Mouse (Mus musculus) myocyte (in vitro differentiated cells): ENCODE measurements at regions not wholly inside any gene's neighbourhood (a gene's known extent, or its start where the extent isn't known, plus 50 kb on each side); places are given as distances from the start of the nearest gene placed in this dataset.
"Not testable (repeated sequence)": the region's sequence is repeated elsewhere in the genome, so short reads cannot be mapped to it uniquely, and the experiment has no call there.

Source experiments
- H3K27me3 ChIP-seq: one replicate; pipeline ENCODE4 v1.6.1; 2011; ENCODE audit not compliant: control insufficient read depth, insufficient read depth, insufficient read length
- H3K36me3 ChIP-seq: one replicate; pipeline ENCODE4 v1.6.1; 2011; ENCODE audit not compliant: control insufficient read depth, insufficient read depth
- H3K4me2 ChIP-seq: one replicate; pipeline ENCODE4 v1.6.1; 2011; ENCODE audit warnings: low read depth, control low read depth
- H3K4me3 ChIP-seq: one replicate; pipeline ENCODE4 v1.5.1; 2011; ENCODE audit warnings: mild to moderate bottlenecking, control low read depth, moderate library complexity
- H3K79me2 ChIP-seq: one replicate; pipeline ENCODE4 v1.6.1; 2011; ENCODE audit not compliant: control insufficient read depth, insufficient read depth
- H3ac ChIP-seq: one replicate; pipeline ENCODE4 v1.6.1; 2011; ENCODE audit not compliant: control insufficient read depth, insufficient read length
- CEBPB ChIP-seq: IDR thresholded peaks from 2 replicates; pipeline ENCODE4 v1.6.1; 2011; ENCODE audit warnings: mild to moderate bottlenecking, moderate library complexity; ENCODE audit not compliant: poor library complexity, insufficient read depth, severe bottlenecking
- E2F4 ChIP-seq: IDR thresholded peaks from one replicate; pipeline ENCODE4 v1.6.1; 2011; ENCODE audit warnings: mild to moderate bottlenecking, control low read depth, moderate library complexity; ENCODE audit not compliant: insufficient read depth
- MAX ChIP-seq: IDR thresholded peaks from one replicate; pipeline ENCODE4 v1.6.1; 2011; ENCODE audit warnings: low read depth, mild to moderate bottlenecking, control low read depth
- MYOD1 ChIP-seq, 3 experiments: IDR thresholded peaks; one replicate each; pipeline ENCODE4 v1.6.1; 2011; ENCODE audit warnings: control low read depth in 2 of 3, low read depth in 2 of 3, mild to moderate bottlenecking in 2 of 3, moderate library complexity in 1 of 3; ENCODE audit not compliant: insufficient read length in 2 of 3, control insufficient read depth in 1 of 3
- MYOG ChIP-seq, 3 experiments: IDR thresholded peaks; one replicate each; pipeline ENCODE4 v1.6.1; 2011; ENCODE audit warnings: control low read depth in 2 of 3, low read depth in 2 of 3, mild to moderate bottlenecking in 2 of 3; ENCODE audit not compliant: insufficient read length in 2 of 3, control insufficient read depth in 1 of 3, insufficient read depth in 1 of 3
- POLR2A ChIP-seq: IDR thresholded peaks from one replicate; pipeline ENCODE4 v1.6.1; 2011; ENCODE audit warnings: low read depth, mild to moderate bottlenecking, control low read depth, moderate library complexity; ENCODE audit not compliant: insufficient read length
- POLR2AphosphoS2 ChIP-seq: IDR thresholded peaks from one replicate; pipeline ENCODE4 v1.6.1; 2011; ENCODE audit warnings: low read depth, control low read depth; ENCODE audit not compliant: insufficient read length
- REST ChIP-seq: IDR thresholded peaks from one replicate; pipeline ENCODE4 v1.6.1; 2011; ENCODE audit warnings: mild to moderate bottlenecking, control low read depth, moderate library complexity; ENCODE audit not compliant: insufficient read depth, insufficient read length
- SRF ChIP-seq: IDR thresholded peaks from one replicate; pipeline ENCODE4 v1.6.1; 2011; ENCODE audit warnings: low read depth; ENCODE audit not compliant: control insufficient read depth, insufficient read length
- TCF12 ChIP-seq: IDR thresholded peaks from one replicate; pipeline ENCODE4 v1.6.1; 2011; ENCODE audit warnings: mild to moderate bottlenecking, control low read depth; ENCODE audit not compliant: poor library complexity, insufficient read depth, severe bottlenecking
- TCF3 ChIP-seq: IDR thresholded peaks from one replicate; pipeline ENCODE4 v1.6.1; 2011; ENCODE audit warnings: low read depth, control low read depth; ENCODE audit not compliant: insufficient read length
- USF1 ChIP-seq: IDR thresholded peaks from one replicate; pipeline ENCODE4 v1.6.1; 2011; ENCODE audit warnings: low read depth, mild to moderate bottlenecking, control low read depth, moderate library complexity

- H3K4me2 ChIP-seq, result no peak overlapping the region
- no peak overlapping the region for H3ac ChIP-seq
- H3K36me3 ChIP-seq, result no peaks in the 10 kb centered on the region
- H3K27me3 ChIP-seq, result no peaks in the 10 kb centered on the region
- no peaks in the 10 kb centered on the region for H3K79me2 ChIP-seq
- no peak overlapping the region for H3K4me3 ChIP-seq
- TF ChIP-seq CEBPB (no peak), USF1 (no peak)
Observed at GRCm38 (mm10) chr1:13042326-13042725, 1628.4 kb downstream of the A830018L16Rik start.

DNA sequence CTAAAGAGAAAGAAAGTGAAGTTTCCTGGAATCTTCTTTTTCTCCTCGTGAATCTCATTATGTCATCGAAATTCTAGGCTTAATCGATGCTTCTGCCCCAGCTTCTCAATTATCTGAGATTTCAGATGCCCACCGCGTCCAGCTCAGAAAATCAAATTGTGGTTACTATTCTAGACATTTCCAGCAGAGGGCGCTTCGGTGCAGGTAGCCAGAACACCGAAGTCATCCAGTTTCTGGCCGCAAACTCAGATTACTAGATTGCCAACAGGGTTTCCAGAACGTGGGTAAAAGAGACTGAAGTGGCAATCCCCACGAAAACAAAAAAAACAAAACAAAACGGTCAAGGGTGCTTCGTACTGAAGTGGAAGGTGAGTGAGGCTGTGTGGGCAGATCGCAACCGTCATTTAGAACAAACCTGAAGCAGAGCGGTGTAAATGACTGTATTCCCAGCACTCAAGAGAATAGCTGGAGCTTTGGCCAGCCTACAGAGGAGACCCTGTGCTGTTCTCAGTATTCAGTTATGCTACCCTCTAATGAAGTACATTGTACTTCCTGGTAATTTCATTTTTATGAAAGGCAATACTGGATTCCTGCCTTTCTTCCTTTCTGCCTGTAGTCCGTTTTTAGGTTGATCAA lies 1636.4 kb downstream of the A830018L16Rik start:
- Histone ChIP-seq H3ac (no peak overlapping the region), H3K27me3 (no peaks in the 10 kb centered on the region), H3K4me3 (no peak overlapping the region), H3K36me3 (no peaks in the 10 kb centered on the region), H3K4me2 (peak overlapping the region; percentile 44), H3K79me2 (no peaks in the 10 kb centered on the region)
- TF ChIP-seq USF1, result no peak
- no peak for TF ChIP-seq CEBPB
- no peak for TF ChIP-seq E2F4

- H3K4me3 ChIP-seq, H3ac ChIP-seq, H3K36me3 ChIP-seq, H3K4me2 ChIP-seq, H3K27me3 ChIP-seq, H3K79me2 ChIP-seq: not testable (repeated sequence)
Observed at GRCm38 (mm10) chr1:13051433-13052066, 1637.6 kb downstream of the A830018L16Rik start.

DNA sequence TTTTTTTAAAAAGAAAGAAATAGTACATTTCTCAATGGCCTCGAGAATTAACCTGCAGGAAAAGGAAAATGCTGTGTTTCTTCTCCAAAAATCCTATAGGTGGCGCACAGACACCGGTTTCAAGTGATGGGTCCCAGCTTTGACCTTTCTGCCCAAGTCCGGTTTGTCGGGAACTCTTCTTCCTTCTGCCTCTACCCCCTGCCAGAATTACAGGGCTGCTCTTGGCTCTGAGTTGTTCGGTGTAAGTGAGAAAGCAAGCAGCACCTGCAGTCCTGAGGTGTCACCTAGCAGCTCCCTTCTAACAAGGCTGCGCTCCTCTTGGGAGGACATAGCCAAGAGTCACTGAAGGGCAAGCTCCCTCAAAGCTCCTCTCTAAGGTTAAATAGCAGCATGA lies 1638.2 kb downstream of the A830018L16Rik start:
- H3ac ChIP-seq, result no peak overlapping the region
- peak overlapping the region; percentile 64 for H3K4me2 ChIP-seq
- H3K27me3 ChIP-seq, result no peaks in the 10 kb centered on the region
- no peak overlapping the region for H3K4me3 ChIP-seq
- H3K36me3 ChIP-seq, result no peaks in the 10 kb centered on the region
- TF ChIP-seq CEBPB (no peak), SRF (no peak), TCF12 (no peak)
- H3K79me2 ChIP-seq, result no peaks in the 10 kb centered on the region

- H3K27me3 ChIP-seq, result no peaks in the 10 kb centered on the region
- no peak overlapping the region for H3K4me2 ChIP-seq
- H3ac ChIP-seq, result no peak overlapping the region
- no peaks in the 10 kb centered on the region for H3K79me2 ChIP-seq
- no peak overlapping the region for H3K4me3 ChIP-seq
- H3K36me3 ChIP-seq, result no peaks in the 10 kb centered on the region
- TF ChIP-seq CEBPB (no peak), REST (no peak), E2F4 (no peak), MYOG (IDR thresholded peaks at IDR 0.05; ENCODE audit: control insufficient read depth in 1 of 3, insufficient read depth in 1 of 3, insufficient read length in 2 of 3, low read depth in 2 of 3) (no peak), POLR2AphosphoS2 (no peak), MAX (no peak), POLR2A (no peak), USF1 (no peak), MYOD1 (IDR thresholded peaks at IDR 0.05; ENCODE audit: control insufficient read depth in 1 of 3, insufficient read length in 2 of 3, low read depth in 2 of 3) (no peak), TCF12 (no peak)
Observed at GRCm38 (mm10) chr1:13057741-13058140, 1643.8 kb downstream of the A830018L16Rik start.

- Histone ChIP-seq H3ac (no peak overlapping the region), H3K4me3 (no peak overlapping the region), H3K79me2 (no peaks in the 10 kb centered on the region), H3K27me3 (no peaks in the 10 kb centered on the region), H3K4me2 (no peak overlapping the region), H3K36me3 (no peaks in the 10 kb centered on the region)
- no peak for TF ChIP-seq E2F4
- TF ChIP-seq MYOG (IDR thresholded peaks at IDR 0.05; ENCODE audit: control insufficient read depth in 1 of 3, insufficient read depth in 1 of 3, insufficient read length in 2 of 3, low read depth in 2 of 3), result no peak
- TF ChIP-seq TCF3, result no peak
- no peak for TF ChIP-seq MAX
- TF ChIP-seq TCF12, result no peak
- no peak for TF ChIP-seq USF1
- no peak for TF ChIP-seq REST
Observed at GRCm38 (mm10) chr1:13059616-13060320, 1645.9 kb downstream of the A830018L16Rik start.
